Mouse (Mus musculus) olfactory bulb, adult 2 months (tissue): Measurements from ENCODE around the gene Olfr605.

Source experiments
- CTCF ChIP-seq: fragments of 200-500 bp; IDR thresholded peaks from 2 replicates; pipeline ENCODE4 v1.5.1; 2012; ENCODE audit warnings: low read depth, mild to moderate bottlenecking, low read length, moderate library complexity; ENCODE audit not compliant: insufficient read depth
- POLR2A ChIP-seq: fragments of 200-500 bp; IDR thresholded peaks from 2 replicates; pipeline ENCODE4 v1.6.1; 2012; ENCODE audit warnings: mild to moderate bottlenecking, low read depth, low read length, moderate library complexity; ENCODE audit not compliant: insufficient read depth

DNA sequence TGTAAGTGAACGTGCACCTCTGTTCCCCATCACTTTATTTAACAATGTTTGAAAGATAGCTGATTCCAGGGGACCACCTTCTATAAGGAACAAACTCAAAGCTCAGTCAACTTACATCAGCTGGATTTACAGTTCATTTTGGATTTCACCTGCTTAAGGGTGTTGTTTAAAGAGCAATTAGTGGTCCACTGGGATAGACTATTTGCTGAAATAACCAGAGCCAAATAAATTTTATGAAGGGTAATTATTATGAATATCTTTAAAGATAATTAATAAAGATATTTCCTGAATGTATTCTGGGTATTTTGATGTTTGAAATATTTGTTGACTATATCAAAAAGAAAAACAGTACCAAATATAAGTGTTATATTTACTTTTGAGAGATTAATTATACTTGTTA is at the start of gene Olfr605:
- TF ChIP-seq CTCF (no peak), POLR2A (no peak)
